Mouse (Mus musculus): Measurements from ENCODE around the gene 4930558C23Rik. TPM values are rescaled to one million over a fixed set of nuclear protein-coding genes. Genes with fewer than 3 reads are reported as not detected.
A peak's percentile ranks its signal among the peaks of the same experiment; 100 is the strongest.
"Not testable (repeated sequence)": the region's sequence is repeated elsewhere in the genome, so short reads cannot be mapped to it uniquely, and the experiment has no call there.

The 4930558C23Rik gene
- polyA plus RNA-seq, 1 experiment, result not detected

- peaks cover 14% of the 10 kb centered on the region for H3K79me2 ChIP-seq (ENCODE audit: control insufficient read depth, insufficient read depth)
- TF ChIP-seq MAX (IDR thresholded peaks at IDR 0.05; ENCODE audit: low read depth), result peak; percentile 37
- H3K4me3 ChIP-seq, result peak within 1 kb of the TSS; percentile 33
These were observed 45.8 kb downstream of the 4930558C23Rik start, which contains the start of gene Setdb1 for GRCm38 (mm10) chr3:95356701-95357449. Gene Setdb1 (minus strand): TSS chr3:95357202.

DNA sequence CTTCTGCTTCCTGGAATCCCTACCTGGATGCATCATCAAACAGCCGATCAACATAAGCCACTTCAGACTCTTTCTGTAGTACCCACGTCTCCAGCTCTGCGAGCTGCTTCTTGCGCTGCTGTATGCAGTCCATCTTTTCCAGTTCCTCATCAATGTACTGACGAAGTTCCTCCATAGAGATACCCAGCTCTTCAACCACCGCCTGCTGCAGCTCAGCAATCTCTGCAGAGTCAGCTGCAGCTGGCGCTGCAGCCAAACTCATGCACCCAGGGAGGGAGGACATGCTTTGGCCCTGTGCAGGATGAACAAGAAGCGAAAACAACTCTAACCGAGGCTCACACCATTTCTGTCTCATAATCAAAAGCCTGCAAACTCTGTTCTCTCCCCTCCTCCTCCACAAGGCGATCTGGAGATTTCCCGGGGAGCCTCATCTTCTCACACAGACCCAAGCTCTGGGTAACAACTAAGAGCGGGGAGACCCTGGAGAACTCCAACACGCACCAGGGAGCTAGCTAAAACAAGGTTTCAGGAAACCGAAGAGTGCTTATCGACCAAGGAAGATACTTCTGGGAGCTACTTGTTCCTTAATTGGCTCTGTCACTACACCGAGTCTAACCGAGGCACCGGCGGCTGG lies 46.6 kb downstream of the 4930558C23Rik start:
- peaks cover 10% of the 10 kb centered on the region for H3K36me3 ChIP-seq (ENCODE audit: control insufficient read depth, insufficient read depth)
- H3ac ChIP-seq (ENCODE audit: control insufficient read depth, insufficient read length); H3K27me3 ChIP-seq (ENCODE audit: control insufficient read depth, insufficient read depth, insufficient read length): not testable (repeated sequence)
- H3K4me2 ChIP-seq (ENCODE audit: low read depth), result peak overlapping the region; percentile 30
- H3K4me3 ChIP-seq, result peak overlapping the region; percentile 33
- peaks cover 14% of the 10 kb centered on the region for H3K79me2 ChIP-seq (ENCODE audit: control insufficient read depth, insufficient read depth)

More at GRCm38 (mm10) chr3:95356701-95357449, 45.8 kb downstream of the 4930558C23Rik start, which contains the start of gene Setdb1:
- H3K27me3 ChIP-seq (ENCODE audit: control insufficient read depth, insufficient read depth, insufficient read length), result not testable (repeated sequence)
- Histone ChIP-seq H3K4me2 (ENCODE audit: low read depth) (peak within 1 kb of the TSS; percentile 62), H3K36me3 (ENCODE audit: control insufficient read depth, insufficient read depth) (peaks cover 10% of the 10 kb centered on the region), H3ac (ENCODE audit: control insufficient read depth, insufficient read length) (peak within 1 kb of the TSS; percentile 60)

- H3K27me3 ChIP-seq (ENCODE audit: control insufficient read depth, insufficient read depth, insufficient read length), result no peaks in the 10 kb centered on the region
- no peak overlapping the region for H3K4me3 ChIP-seq
- H3K36me3 ChIP-seq (ENCODE audit: control insufficient read depth, insufficient read depth), result peaks cover 62% of the 10 kb centered on the region
- no peak overlapping the region for H3K4me2 ChIP-seq (ENCODE audit: low read depth)
- no peak for TF ChIP-seq E2F4 (IDR thresholded peaks at IDR 0.05; ENCODE audit: insufficient read depth)
- no peak for TF ChIP-seq MAX (IDR thresholded peaks at IDR 0.05; ENCODE audit: low read depth)
- no peak for TF ChIP-seq POLR2A (IDR thresholded peaks at IDR 0.05; ENCODE audit: insufficient read length, low read depth)
- no peak for TF ChIP-seq TCF12 (IDR thresholded peaks at IDR 0.05; ENCODE audit: insufficient read depth, poor library complexity, severe bottlenecking)
- TF ChIP-seq POLR2AphosphoS2 (IDR thresholded peaks at IDR 0.05; ENCODE audit: insufficient read length, low read depth), result no peak
- TF ChIP-seq MYOD1 (IDR thresholded peaks at IDR 0.05; ENCODE audit: control insufficient read depth in 1 of 3, insufficient read length in 2 of 3, low read depth in 2 of 3), result no peak
- TF ChIP-seq USF1 (IDR thresholded peaks at IDR 0.05; ENCODE audit: low read depth), result no peak
- TF ChIP-seq TCF3 (IDR thresholded peaks at IDR 0.05; ENCODE audit: insufficient read length, low read depth), result no peak
- TF ChIP-seq CEBPB (IDR thresholded peaks at IDR 0.05; ENCODE audit: insufficient read depth, poor library complexity, severe bottlenecking), result no peak
- TF ChIP-seq SRF (IDR thresholded peaks at IDR 0.05; ENCODE audit: control insufficient read depth, insufficient read length, low read depth), result no peak
- TF ChIP-seq REST (IDR thresholded peaks at IDR 0.05; ENCODE audit: insufficient read depth, insufficient read length), result no peak
- no peak for TF ChIP-seq MYOG (IDR thresholded peaks at IDR 0.05; ENCODE audit: control insufficient read depth in 1 of 3, insufficient read depth in 1 of 3, insufficient read length in 2 of 3, low read depth in 2 of 3)
- H3ac ChIP-seq (ENCODE audit: control insufficient read depth, insufficient read length), result no peak overlapping the region
- peaks cover 5% of the 10 kb centered on the region for H3K79me2 ChIP-seq (ENCODE audit: control insufficient read depth, insufficient read depth)
These were observed 53.1 kb downstream of the 4930558C23Rik start for GRCm38 (mm10) chr3:95349491-95349890.

DNA sequence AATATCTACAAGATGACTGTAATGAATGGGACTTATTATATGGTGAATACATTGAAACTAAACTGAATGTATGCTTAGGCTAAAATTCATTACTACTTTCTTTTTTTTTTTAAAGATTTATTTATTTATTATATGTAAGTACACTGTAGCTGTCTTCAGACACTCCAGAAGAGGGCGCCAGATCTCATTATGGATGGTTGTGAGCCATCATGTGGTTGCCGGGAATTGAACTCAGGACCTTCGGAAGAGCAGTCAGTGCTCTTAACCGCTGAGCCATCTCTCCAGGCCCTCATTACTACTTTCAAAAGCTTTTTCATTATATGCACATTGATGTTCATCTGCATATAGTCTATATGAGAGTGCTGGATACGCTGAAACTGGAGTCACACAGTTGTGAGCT lies 54.3 kb downstream of the 4930558C23Rik start:
- H3ac ChIP-seq (ENCODE audit: control insufficient read depth, insufficient read length); H3K4me2 ChIP-seq (ENCODE audit: low read depth); H3K4me3 ChIP-seq; H3K27me3 ChIP-seq (ENCODE audit: control insufficient read depth, insufficient read depth, insufficient read length); H3K79me2 ChIP-seq (ENCODE audit: control insufficient read depth, insufficient read depth): not testable (repeated sequence)
- H3K36me3 ChIP-seq (ENCODE audit: control insufficient read depth, insufficient read depth), result peaks cover 66% of the 10 kb centered on the region

- Histone ChIP-seq H3K79me2 (ENCODE audit: control insufficient read depth, insufficient read depth) (no peaks in the 10 kb centered on the region), H3K36me3 (ENCODE audit: control insufficient read depth, insufficient read depth) (peaks cover 69% of the 10 kb centered on the region), H3ac (ENCODE audit: control insufficient read depth, insufficient read length) (no peak overlapping the region), H3K4me2 (ENCODE audit: low read depth) (no peak overlapping the region), H3K4me3 (no peak overlapping the region), H3K27me3 (ENCODE audit: control insufficient read depth, insufficient read depth, insufficient read length) (no peaks in the 10 kb centered on the region)
- TF ChIP-seq E2F4 (IDR thresholded peaks at IDR 0.05; ENCODE audit: insufficient read depth) (no peak), CEBPB (IDR thresholded peaks at IDR 0.05; ENCODE audit: insufficient read depth, poor library complexity, severe bottlenecking) (no peak)
These were observed 56.2 kb downstream of the 4930558C23Rik start for GRCm38 (mm10) chr3:95346454-95346853.

DNA sequence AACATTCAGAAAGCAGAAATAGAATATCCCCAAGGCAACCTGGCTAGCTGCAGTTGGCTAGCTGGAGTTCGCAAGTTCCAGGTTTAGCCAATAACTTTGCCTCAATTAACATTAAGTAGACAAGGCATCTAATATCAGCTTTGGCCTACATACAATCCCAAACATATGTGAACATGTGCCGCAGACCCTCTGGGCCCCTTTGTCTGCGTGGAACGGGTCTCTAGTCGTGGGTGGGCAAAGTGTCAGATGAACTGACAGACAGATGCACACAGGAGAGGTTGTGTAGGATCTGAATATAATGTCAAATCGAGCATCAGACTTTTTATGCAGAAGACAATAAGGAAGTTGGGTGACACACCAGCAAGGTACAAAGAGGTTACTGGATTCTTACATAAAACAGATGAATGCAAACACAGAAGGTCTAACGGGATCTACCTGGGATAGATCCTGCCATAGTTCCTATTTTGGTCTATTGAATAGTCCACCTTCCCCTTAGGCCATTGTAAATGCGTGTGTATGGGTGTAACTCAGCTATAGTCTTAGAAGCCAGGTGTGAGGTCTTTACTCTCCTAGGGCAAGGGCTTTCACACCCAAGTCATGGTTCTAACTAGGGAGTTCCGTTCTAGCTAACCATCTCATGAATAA lies 59.2 kb downstream of the 4930558C23Rik start:
- H3K36me3 ChIP-seq (ENCODE audit: control insufficient read depth, insufficient read depth), result peaks cover 78% of the 10 kb centered on the region
- not testable (repeated sequence) for H3K4me3 ChIP-seq

More for the DNA sequence above, 59.2 kb downstream of the 4930558C23Rik start:
- not testable (repeated sequence) for H3K79me2 ChIP-seq (ENCODE audit: control insufficient read depth, insufficient read depth); H3ac ChIP-seq (ENCODE audit: control insufficient read depth, insufficient read length); H3K27me3 ChIP-seq (ENCODE audit: control insufficient read depth, insufficient read depth, insufficient read length); H3K4me2 ChIP-seq (ENCODE audit: low read depth)

Data from myocyte (in vitro differentiated cells).